Mouse (Mus musculus) gastrocnemius, postnatal 36 days (tissue): Measurements from ENCODE around the gene Diaph3. TPM values are rescaled to one million over a fixed set of nuclear protein-coding genes. Genes with fewer than 3 reads are reported as not detected.
"Not testable (repeated sequence)": the region's sequence is repeated elsewhere in the genome, so short reads cannot be mapped to it uniquely, and the experiment has no call there.

Experiments
- DNase-seq, 2 experiments: peaks; one replicate each; pipeline ENCODE4 v3.0.0; 2022
- intact Hi-C: fragments of 180-260 bp; cut with DNase I; formaldehyde crosslinking; loops from one replicate; pipeline ENCODE4 v1.15.1; 2025
- total RNA-seq, 2 experiments: library from RNA; stranded (reverse); gene quantifications; 2 replicates each; pipeline ENCODE4 v1.2.3; 2021

Diaph3 gene
- total RNA-seq, 2 experiments from 2014 or later, result 0.72 to 0.74 TPM

GRCm38 (mm10) chr14:87087996-87088395 lies 53.0 kb downstream of the Diaph3 start:
- intact Hi-C loops, result no loop called here
- no peak for DNase-seq

GRCm38 (mm10) chr14:87084906-87085305 lies 56.1 kb downstream of the Diaph3 start:
- DNase-seq, intact Hi-C loops: not testable (repeated sequence)

- no peak for DNase-seq
- intact Hi-C loops, result no loop called here
Measured at GRCm38 (mm10) chr14:87083911-87084310, 57.1 kb downstream of the Diaph3 start.

DNA sequence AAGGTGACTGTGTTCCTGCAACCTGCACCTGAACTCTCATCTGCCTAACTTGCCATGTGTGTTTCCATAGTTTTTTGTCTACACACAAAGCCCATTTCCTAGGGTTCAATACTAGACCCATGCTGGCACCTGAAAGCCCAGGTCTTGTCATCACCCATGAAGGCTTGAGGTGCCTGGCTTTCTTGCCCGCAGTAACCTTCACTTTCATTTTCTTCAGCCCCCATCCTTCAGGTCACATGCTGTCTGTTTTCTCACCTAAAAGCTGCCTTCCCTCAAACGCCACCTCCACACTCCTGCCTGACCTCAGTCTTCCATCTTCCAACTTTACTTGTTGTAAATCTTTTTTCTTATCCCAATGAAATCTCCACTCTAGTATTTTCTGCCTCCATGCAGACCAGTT lies 61.3 kb downstream of the Diaph3 start:
- DNase-seq, result no peak
- intact Hi-C loops, result no loop called here

GRCm38 (mm10) chr14:87075021-87075531 lies 66.0 kb downstream of the Diaph3 start:
- no peak for DNase-seq

GRCm38 (mm10) chr14:87064281-87064680 lies 76.8 kb downstream of the Diaph3 start:
- no peak for DNase-seq
- intact Hi-C loops, result no loop called here

More at GRCm38 (mm10) chr14:87075021-87075531, 66.0 kb downstream of the Diaph3 start:
- intact Hi-C loops, result no loop called here

DNA sequence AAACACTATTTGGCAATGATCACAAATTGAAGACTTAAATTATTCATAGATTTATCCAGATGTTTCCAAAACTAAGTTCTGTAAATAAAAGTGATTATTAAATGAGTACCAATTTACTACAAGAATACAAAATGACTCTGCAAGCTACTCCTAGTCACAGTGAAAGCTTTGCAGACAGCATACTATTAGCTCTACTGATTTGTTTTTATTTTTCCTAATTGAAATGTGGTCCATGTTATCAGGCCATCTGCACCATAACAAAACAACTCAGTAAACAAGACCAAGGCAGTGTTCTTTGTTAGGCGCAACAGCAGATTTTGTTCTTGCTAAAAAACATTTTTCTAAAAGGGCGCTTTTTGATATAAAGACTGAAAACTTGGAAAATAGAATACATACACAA lies 84.9 kb downstream of the Diaph3 start:
- intact Hi-C loops, result no loop called here
- no peak for DNase-seq

DNA sequence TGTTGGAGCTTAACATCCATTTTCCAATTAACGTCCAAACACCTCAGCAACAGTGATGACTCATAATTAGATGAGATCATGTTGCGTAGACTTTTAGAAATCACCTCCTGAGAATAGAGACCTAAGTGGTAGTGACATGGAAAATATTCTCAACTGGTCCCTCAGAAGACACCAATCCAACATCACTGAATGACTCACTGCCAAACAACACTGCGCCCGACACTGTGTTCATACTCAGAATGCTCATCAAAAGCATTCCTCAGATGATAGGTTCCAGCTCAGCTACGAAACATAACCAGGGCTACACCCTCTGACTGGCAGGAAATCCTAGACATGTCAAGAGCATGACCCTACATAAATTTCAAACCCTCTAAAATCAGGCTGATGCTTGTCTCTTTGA lies 89.8 kb downstream of the Diaph3 start:
- intact Hi-C loops, result no loop called here
- no peak for DNase-seq

DNA sequence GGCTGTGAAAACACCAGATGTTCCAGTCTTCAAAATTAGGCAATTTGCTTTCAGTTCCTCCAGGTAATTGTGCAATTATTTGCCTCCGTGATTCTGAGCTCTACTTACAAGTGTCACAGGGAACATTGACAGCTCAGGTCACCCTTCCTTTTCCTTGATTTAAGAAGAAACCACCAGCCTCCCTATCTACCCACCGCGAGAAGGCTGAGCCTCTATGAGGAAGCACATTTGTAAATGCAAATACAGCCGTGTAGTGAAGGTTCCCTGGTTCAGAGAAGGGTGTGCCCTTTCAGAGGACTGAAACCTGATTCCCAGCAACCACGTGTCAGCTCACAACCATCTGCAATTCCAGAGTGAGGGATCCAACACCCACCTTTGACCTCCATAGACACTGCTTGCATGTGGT lies 96.6 kb downstream of the Diaph3 start:
- intact Hi-C loops, result no loop called here
- no peak for DNase-seq

- DNase-seq, result no peak
- intact Hi-C loops, result no loop called here
Measured at GRCm38 (mm10) chr14:87020240-87020639, 120.8 kb downstream of the Diaph3 start.

GRCm38 (mm10) chr14:87019687-87020086 lies 121.3 kb downstream of the Diaph3 start:
- intact Hi-C loops, result no loop called here

DNA sequence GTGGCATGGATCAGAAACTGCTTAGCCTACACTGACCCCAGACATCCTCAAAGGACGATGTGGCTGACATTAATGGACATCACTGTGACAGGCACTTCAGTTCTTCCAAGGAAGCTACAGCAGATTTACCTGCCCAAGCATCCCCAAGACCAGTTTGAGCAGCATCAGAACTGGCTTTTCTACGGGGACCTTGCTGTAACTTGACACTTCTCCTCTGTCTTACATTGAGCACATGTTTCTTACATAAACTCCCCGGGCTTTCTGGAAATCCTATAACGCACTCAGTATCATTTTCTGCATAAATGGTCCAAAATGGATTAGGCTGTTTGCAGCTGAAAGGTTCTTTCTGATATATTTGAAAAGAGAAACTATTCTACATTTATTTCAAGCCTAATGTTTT lies 143.7 kb downstream of the Diaph3 start:
- intact Hi-C loops, result no loop called here

More at GRCm38 (mm10) chr14:87019687-87020086, 121.3 kb downstream of the Diaph3 start:
- no peak for DNase-seq

DNA sequence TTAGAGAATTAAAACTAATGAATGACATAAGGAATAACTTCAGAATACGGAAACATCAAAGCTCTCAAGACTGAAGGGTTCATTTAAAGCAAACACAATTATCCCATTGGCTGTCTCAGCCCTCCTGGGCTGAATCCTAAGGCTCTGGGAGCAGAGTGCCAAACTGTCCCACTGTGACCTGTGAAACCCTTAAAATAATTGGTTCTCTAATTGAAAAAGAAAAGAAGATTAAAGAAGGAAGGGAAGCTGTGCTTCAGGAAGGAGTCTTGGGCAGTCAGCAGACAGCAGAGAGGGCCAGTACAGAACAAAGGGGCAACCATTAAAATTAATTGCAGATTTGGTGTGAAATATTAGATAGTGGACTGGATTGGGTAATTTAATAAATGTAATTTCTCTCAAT lies 189.9 kb downstream of the Diaph3 start:
- DNase-seq, result no peak
- intact Hi-C loops, result no loop called here

More for the DNA sequence above, 143.7 kb downstream of the Diaph3 start:
- DNase-seq, result no peak

DNA sequence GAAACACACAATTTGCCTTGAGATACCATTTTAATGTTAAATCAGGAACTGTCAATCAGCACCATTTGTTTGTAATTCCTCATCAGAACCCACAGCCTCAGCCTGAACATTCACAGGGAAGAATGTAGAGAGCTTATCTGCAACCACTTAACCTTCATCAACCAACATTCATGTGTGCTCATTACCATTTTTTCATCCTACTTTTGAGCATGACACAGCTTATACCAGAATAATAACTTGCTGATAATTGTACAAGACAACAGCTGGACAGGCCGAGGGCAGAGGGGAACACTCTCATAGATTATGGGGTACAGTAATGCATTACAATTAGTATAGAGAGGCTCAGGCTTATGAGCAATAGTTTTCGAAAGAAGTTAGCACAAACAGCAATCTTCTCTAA lies 203.1 kb downstream of the Diaph3 start:
- intact Hi-C loops, result no loop called here
- no peak for DNase-seq

GRCm38 (mm10) chr14:86936424-86936823 lies 204.6 kb downstream of the Diaph3 start:
- no peak for DNase-seq
- intact Hi-C loops, result no loop called here

GRCm38 (mm10) chr14:86930763-86931162 lies 210.3 kb downstream of the Diaph3 start:
- DNase-seq, result no peak
- intact Hi-C loops, result no loop called here

GRCm38 (mm10) chr14:86926827-86927226 lies 214.2 kb downstream of the Diaph3 start:
- intact Hi-C loops, result no loop called here
- no peak for DNase-seq

- intact Hi-C loops, result no loop called here
- no peak for DNase-seq
Measured at GRCm38 (mm10) chr14:86898898-86899297, 242.1 kb downstream of the Diaph3 start.

- intact Hi-C loops, result no loop called here
- DNase-seq, result no peak
Measured at GRCm38 (mm10) chr14:86889070-86889804, 251.8 kb downstream of the Diaph3 start.

DNA sequence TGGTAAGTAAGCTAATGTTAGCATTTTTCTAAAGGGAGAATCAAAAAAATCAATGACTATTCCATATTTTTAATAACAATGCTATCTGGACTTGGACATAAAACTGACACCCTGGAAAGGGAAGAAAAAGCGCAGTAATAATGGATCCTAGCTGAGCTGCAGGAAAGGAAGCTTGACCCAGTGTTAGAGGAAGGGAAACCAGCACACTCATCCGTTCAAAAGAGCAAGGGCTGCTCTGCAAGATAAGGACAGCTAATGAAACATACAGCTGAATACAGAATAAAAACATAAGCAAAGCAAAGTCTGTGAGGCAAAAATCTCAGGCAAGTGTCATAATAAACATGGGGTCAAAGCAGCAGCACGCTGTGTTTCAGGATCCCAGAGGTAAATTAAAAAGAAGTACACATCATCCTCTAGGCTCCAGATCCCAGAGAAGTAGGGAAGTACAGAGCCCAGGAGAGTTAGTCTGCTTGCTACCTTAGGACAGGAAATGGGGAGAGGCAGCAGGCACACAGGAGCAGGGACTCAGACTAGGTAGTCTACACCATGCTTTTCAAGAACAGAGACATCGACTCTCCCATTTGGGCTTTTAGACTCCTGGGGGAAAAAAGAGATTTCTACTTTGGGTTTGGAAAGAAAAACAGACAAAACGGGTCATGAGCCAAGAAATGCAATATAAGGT lies 255.5 kb downstream of the Diaph3 start:
- intact Hi-C loops, result no loop called here
- DNase-seq, result no peak

GRCm38 (mm10) chr14:86869536-86869935 lies 271.5 kb downstream of the Diaph3 start:
- DNase-seq, result no peak
- intact Hi-C loops, result no loop called here

DNA sequence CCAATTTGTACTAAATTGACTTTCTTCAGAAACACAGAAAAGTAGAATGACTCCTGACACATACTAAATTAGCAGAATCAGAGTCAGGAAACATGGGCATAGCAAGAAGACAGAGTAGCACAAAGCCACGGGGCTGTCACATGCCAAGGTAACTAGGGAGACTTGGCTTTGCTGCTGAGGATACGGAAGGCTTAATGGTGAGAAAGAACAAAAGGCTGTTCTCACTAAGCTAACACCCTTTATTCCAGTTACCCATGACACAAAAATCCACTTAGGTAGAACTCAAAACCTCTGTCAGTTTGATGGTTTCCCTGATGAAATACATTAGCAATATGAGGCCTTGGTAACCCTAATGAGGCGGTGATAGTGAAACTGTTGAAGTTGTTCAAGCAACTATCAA lies 273.9 kb downstream of the Diaph3 start:
- DNase-seq, result no peak
- intact Hi-C loops, result no loop called here
